Mouse (Mus musculus): ENCODE measurements at regions not wholly inside any gene's neighbourhood (a gene's known extent, or its start where the extent isn't known, plus 50 kb on each side); places are given as distances from the start of the nearest gene placed in this dataset.

DNA sequence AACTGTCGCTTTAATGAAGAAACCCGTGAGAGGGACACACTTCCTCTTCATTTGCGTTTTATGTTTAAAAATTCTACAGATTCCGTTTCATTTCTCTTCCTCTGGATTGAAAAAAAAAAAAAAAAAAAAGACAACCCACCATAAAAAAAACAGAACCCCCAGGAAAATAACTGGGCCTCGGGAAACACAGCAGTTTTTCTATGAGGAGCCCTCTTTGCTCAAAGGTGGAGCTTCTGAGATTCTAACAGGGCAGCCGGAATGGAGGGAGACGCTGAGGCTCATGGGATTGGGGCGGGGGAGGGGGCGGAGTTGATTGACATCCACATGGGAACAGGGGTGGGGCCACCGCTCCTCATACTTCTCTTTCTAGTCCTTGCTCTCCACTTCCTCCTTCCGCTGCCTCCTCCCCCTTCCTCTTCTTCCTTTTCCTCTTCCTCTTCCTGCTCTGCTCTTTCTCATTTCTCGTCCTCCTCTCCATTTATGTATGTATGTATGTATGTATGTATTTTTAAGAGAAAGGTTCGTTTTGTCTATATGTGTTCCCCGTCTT, 174.1 kb upstream of the Mrps10 start:
- Histone ChIP-seq H3K4me1 (replicated peaks) (peaks cover 20% of the 10 kb centered on the region), H3K36me3 (no peaks in the 10 kb centered on the region), H3K4me2 (no peak overlapping the region), H3K4me3 (no peak overlapping the region), H3K9ac (no peak overlapping the region), H3K27me3 (no peaks in the 10 kb centered on the region), H3K27ac (replicated peaks) (no peak overlapping the region), H3K9me3 (no peaks in the 10 kb centered on the region)
- WGBS, result 92% methylated on average over 14 of the region's 14 CpGs
- no peak for ATAC-seq (ENCODE audit: low FRiP score, low read depth)

GRCm38 (mm10) chr17:47191416-47191815, 177.3 kb upstream of the Mrps10 start:
- no peaks in the 10 kb centered on the region for H3K9me3 ChIP-seq
- H3K4me1 ChIP-seq (replicated peaks), result peaks cover 12% of the 10 kb centered on the region
- ATAC-seq (ENCODE audit: low FRiP score, low read depth), result no peak
- no peak overlapping the region for H3K27ac ChIP-seq (replicated peaks)
- no peaks in the 10 kb centered on the region for H3K36me3 ChIP-seq
- no peak overlapping the region for H3K4me2 ChIP-seq
- no peak overlapping the region for H3K4me3 ChIP-seq
- H3K27me3 ChIP-seq, result no peaks in the 10 kb centered on the region
- H3K9ac ChIP-seq, result no peak overlapping the region
- WGBS, result 96% methylated on average over 3 of the region's 3 CpGs

GRCm38 (mm10) chr17:47189770-47190169, 178.9 kb upstream of the Mrps10 start:
- Histone ChIP-seq H3K36me3 (no peaks in the 10 kb centered on the region), H3K9me3 (no peaks in the 10 kb centered on the region), H3K27me3 (no peaks in the 10 kb centered on the region), H3K27ac (replicated peaks) (peak overlapping the region; percentile 20; the same call in 1 of the 2 replicates), H3K9ac (no peak overlapping the region), H3K4me2 (no peak overlapping the region), H3K4me1 (replicated peaks) (peaks cover 12% of the 10 kb centered on the region), H3K4me3 (no peak overlapping the region)
- ATAC-seq (ENCODE audit: low FRiP score, low read depth), result no peak
- 83% methylated on average over 7 of the region's 7 CpGs for WGBS

- Histone ChIP-seq H3K4me2 (no peak overlapping the region), H3K27ac (replicated peaks) (no peak overlapping the region; the same call in 1 of the 2 replicates), H3K4me3 (no peak overlapping the region), H3K4me1 (replicated peaks) (peaks cover 3% of the 10 kb centered on the region), H3K27me3 (no peaks in the 10 kb centered on the region), H3K9me3 (no peaks in the 10 kb centered on the region), H3K36me3 (no peaks in the 10 kb centered on the region), H3K9ac (no peak overlapping the region)
- 87% methylated on average over 6 of the region's 6 CpGs for WGBS
- no peak for ATAC-seq (ENCODE audit: low FRiP score, low read depth)
Measured at GRCm38 (mm10) chr17:47184148-47184547, 173.8 kb upstream of the Ubr2 start.

- 0 out of 2 replicates have a peak overlapping the region, but pooled peaks have one; percentile 20 for H3K27ac ChIP-seq (replicated peaks)
- no peaks in the 10 kb centered on the region for H3K36me3 ChIP-seq
- no peaks in the 10 kb centered on the region for H3K9me3 ChIP-seq
- no peak for ATAC-seq (ENCODE audit: low FRiP score, low read depth)
- no peak overlapping the region for H3K4me3 ChIP-seq
- H3K4me1 ChIP-seq (replicated peaks), result peaks cover 20% of the 10 kb centered on the region
- no peaks in the 10 kb centered on the region for H3K27me3 ChIP-seq
- 60% methylated on average over 6 of the region's 6 CpGs for WGBS
- no peak overlapping the region for H3K9ac ChIP-seq
- no peak overlapping the region for H3K4me2 ChIP-seq
Measured at GRCm38 (mm10) chr17:47182118-47182517, 171.8 kb upstream of the Ubr2 start.

DNA sequence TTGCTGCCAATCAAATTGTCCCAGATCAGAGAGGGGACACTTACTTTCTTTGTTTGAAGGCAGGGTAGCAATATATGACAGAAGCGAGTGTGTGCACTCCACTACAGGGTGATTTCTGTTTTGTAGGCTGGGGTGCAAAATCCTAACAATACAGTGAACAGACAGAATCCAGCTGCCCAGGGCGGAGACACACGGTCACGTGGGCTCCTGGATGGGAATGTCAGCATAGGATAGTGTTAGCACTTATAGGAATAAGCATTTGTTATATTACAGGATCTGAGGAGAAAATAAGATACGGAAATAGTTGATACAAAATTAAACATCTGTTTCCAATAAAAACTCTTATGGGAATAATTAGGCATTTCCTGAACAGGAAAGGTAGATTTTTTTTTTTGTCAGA, 169.1 kb upstream of the Ubr2 start:
- no peak overlapping the region for H3K9ac ChIP-seq
- no peak overlapping the region for H3K4me3 ChIP-seq
- H3K36me3 ChIP-seq, result no peaks in the 10 kb centered on the region
- H3K9me3 ChIP-seq, result no peaks in the 10 kb centered on the region
- no peak overlapping the region for H3K27ac ChIP-seq (replicated peaks)
- H3K27me3 ChIP-seq, result no peaks in the 10 kb centered on the region
- 73% methylated on average over 5 of the region's 5 CpGs for WGBS
- no peak overlapping the region for H3K4me2 ChIP-seq
- H3K4me1 ChIP-seq (replicated peaks), result peaks cover 20% of the 10 kb centered on the region
- ATAC-seq (ENCODE audit: low FRiP score, low read depth), result no peak

- 48% methylated on average over 5 of the region's 5 CpGs for WGBS
- Histone ChIP-seq H3K27ac (replicated peaks) (peak overlapping the region; percentile 10; the same call in 1 of the 2 replicates), H3K4me3 (no peak overlapping the region), H3K4me2 (no peak overlapping the region), H3K27me3 (no peaks in the 10 kb centered on the region), H3K9me3 (no peaks in the 10 kb centered on the region), H3K4me1 (replicated peaks) (peaks cover 20% of the 10 kb centered on the region), H3K9ac (no peak overlapping the region), H3K36me3 (no peaks in the 10 kb centered on the region)
- no peak for ATAC-seq (ENCODE audit: low FRiP score, low read depth)
Measured at GRCm38 (mm10) chr17:47178705-47179104, 168.3 kb upstream of the Ubr2 start.

DNA sequence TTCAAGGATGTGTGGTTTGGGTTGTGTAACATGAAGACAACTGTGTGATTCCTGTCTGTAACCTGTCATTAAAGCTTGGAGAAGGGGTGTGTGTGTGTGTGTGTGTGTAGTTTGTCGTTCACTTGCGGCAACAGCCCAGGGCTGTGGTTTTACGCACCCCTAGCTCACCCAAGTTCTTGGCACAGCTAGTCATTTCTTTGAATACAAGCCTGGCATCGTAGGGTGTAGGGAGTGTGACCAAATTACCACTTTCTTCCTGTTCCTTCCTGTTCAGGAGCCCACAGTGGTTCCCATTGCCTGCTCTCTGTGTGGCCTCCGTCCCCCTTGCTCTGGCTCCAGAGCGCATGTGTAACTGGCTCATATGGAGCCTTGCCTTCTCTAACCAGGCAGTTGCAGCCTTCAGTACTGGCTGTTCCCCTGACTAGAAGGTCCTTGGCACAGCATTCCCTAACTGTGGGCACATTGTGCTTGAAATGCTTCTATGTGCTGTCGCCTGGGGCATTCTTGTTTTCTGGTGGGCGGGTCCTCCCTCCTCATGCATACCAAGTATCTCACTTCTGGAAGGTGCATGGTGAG, 167.4 kb upstream of the Ubr2 start:
- Histone ChIP-seq H3K4me2 (no peak overlapping the region), H3K9me3 (no peaks in the 10 kb centered on the region), H3K4me3 (no peak overlapping the region), H3K4me1 (replicated peaks) (peaks cover 20% of the 10 kb centered on the region), H3K27ac (replicated peaks) (peak overlapping the region; percentile 10; the same call in 1 of the 2 replicates), H3K36me3 (no peaks in the 10 kb centered on the region), H3K27me3 (no peaks in the 10 kb centered on the region), H3K9ac (no peak overlapping the region)
- ATAC-seq (ENCODE audit: low FRiP score, low read depth), result peak; percentile 53; the same call in 1 of the 2 replicates
- 72% methylated on average over 8 of the region's 8 CpGs for WGBS

GRCm38 (mm10) chr17:47176328-47176727, 166.0 kb upstream of the Ubr2 start:
- H3K4me2 ChIP-seq, result no peak overlapping the region
- no peak overlapping the region for H3K27ac ChIP-seq (replicated peaks)
- no peak overlapping the region for H3K4me3 ChIP-seq
- no peaks in the 10 kb centered on the region for H3K9me3 ChIP-seq
- no peak for ATAC-seq (ENCODE audit: low FRiP score, low read depth)
- no peaks in the 10 kb centered on the region for H3K36me3 ChIP-seq
- no peaks in the 10 kb centered on the region for H3K27me3 ChIP-seq
- peaks cover 20% of the 10 kb centered on the region for H3K4me1 ChIP-seq (replicated peaks)
- WGBS, result 72% methylated on average over 5 of the region's 5 CpGs
- H3K9ac ChIP-seq, result no peak overlapping the region

- no peaks in the 10 kb centered on the region for H3K9me3 ChIP-seq
- no peaks in the 10 kb centered on the region for H3K27me3 ChIP-seq
- peaks cover 20% of the 10 kb centered on the region for H3K4me1 ChIP-seq (replicated peaks)
- 81% methylated on average over 12 of the region's 12 CpGs for WGBS
- H3K4me3 ChIP-seq, result no peak overlapping the region
- ATAC-seq (ENCODE audit: low FRiP score, low read depth), result no peak
- H3K9ac ChIP-seq, result no peak overlapping the region
- no peak overlapping the region for H3K4me2 ChIP-seq
- no peak overlapping the region for H3K27ac ChIP-seq (replicated peaks)
- no peaks in the 10 kb centered on the region for H3K36me3 ChIP-seq
Measured at GRCm38 (mm10) chr17:47174748-47175215, 164.4 kb upstream of the Ubr2 start.

- 88% methylated on average over 5 of the region's 5 CpGs for WGBS
- H3K27ac ChIP-seq (replicated peaks), result no peak overlapping the region
- no peak for ATAC-seq (ENCODE audit: low FRiP score, low read depth)
Measured at GRCm38 (mm10) chr17:47171801-47172200, 161.4 kb upstream of the Ubr2 start.

DNA sequence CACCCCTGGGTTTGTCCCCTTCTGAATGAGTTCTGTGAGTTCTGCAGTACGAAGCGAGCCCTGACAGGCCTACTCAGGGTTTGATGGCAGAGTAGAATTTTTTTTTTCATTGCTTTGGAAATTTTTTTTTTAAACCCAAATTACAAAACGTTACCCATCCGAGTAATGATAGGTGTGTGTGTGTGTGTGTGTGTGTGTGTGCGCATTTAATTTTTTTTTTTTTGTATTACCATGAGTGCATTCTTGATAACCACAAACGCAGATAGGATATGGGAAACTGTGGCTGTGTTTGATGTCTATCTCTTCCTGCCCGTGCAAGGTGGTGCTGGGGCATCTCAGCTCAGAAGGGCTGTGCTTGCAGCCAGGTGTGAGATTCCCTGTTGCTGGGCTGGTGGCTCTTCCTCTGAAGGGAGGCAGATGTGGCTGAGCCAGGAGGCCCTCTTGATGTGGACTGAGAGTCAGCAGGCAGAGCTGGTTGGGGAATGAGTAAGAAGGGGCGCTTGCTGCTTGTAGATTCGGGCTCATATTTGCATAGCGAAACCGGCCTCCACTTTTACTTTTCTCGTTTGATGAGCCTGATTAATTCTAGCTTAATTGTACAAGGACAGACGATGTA, 160.7 kb upstream of the Ubr2 start:
- WGBS, result 91% methylated on average over 13 of the region's 13 CpGs
- Histone ChIP-seq H3K27me3 (no peaks in the 10 kb centered on the region), H3K36me3 (no peaks in the 10 kb centered on the region), H3K4me2 (no peak overlapping the region), H3K4me3 (no peak overlapping the region), H3K9me3 (no peaks in the 10 kb centered on the region), H3K4me1 (replicated peaks) (peaks cover 22% of the 10 kb centered on the region), H3K27ac (replicated peaks) (no peak overlapping the region), H3K9ac (no peak overlapping the region)
- no peak for ATAC-seq (ENCODE audit: low FRiP score, low read depth)

More at GRCm38 (mm10) chr17:47171801-47172200, 161.4 kb upstream of the Ubr2 start:
- Histone ChIP-seq H3K4me3 (no peak overlapping the region), H3K4me2 (no peak overlapping the region), H3K4me1 (replicated peaks) (peaks cover 20% of the 10 kb centered on the region), H3K9ac (no peak overlapping the region), H3K36me3 (no peaks in the 10 kb centered on the region), H3K9me3 (no peaks in the 10 kb centered on the region), H3K27me3 (no peaks in the 10 kb centered on the region)
